Mouse (Mus musculus) midbrain, postnatal 0 days (tissue): Measurements from ENCODE around the gene Oxtr. TPM values are rescaled to one million over a fixed set of nuclear protein-coding genes. Genes with fewer than 3 reads are reported as not detected.
A peak's percentile ranks its signal among the peaks of the same experiment; 100 is the strongest.

ENCODE experiments used
- ATAC-seq: fragments of 200-750 bp; cut with Nextera tagmentation; 2 replicates; pipeline ENCODE4 v1.8.0; 2017; ENCODE audit warnings: moderate number of reproducible peaks, mild to moderate bottlenecking, moderate TSS enrichment, moderate library complexity; ENCODE audit not compliant: low FRiP score
- DNase-seq: peaks from one replicate; pipeline ENCODE4 v3.0.0-alpha.2; 2015; ENCODE audit warnings: low spot score
- H3K27ac ChIP-seq: fragments of 300-500 bp; sonication (generic); 2 replicates; pipeline ENCODE4 v1.5.1; 2014; ENCODE audit warnings: low read depth, mild to moderate bottlenecking, low read length, mixed read lengths
- H3K27me3 ChIP-seq: fragments of 300-500 bp; sonication (generic); 2 replicates; pipeline ENCODE4 v1.6.1; 2014; ENCODE audit warnings: low read length, control low read depth, mixed read lengths; ENCODE audit not compliant: insufficient read depth
- H3K36me3 ChIP-seq: fragments of 300-500 bp; sonication (generic); 2 replicates; pipeline ENCODE4 v1.6.1; 2014; ENCODE audit warnings: low read length, control low read depth, mixed read lengths; ENCODE audit not compliant: insufficient read depth
- H3K4me1 ChIP-seq: fragments of 300-500 bp; sonication (generic); 2 replicates; pipeline ENCODE4 v1.6.1; 2014; ENCODE audit warnings: mild to moderate bottlenecking, control low read depth, antibody characterized with exemption, low read length, mixed read lengths; ENCODE audit not compliant: insufficient read depth
- H3K4me2 ChIP-seq: fragments of 300-500 bp; sonication (generic); 2 replicates; pipeline ENCODE4 v1.6.1; 2014; ENCODE audit warnings: low read depth, mild to moderate bottlenecking, low read length, mixed read lengths; ENCODE audit not compliant: poor library complexity, severe bottlenecking
- H3K4me3 ChIP-seq: fragments of 300-500 bp; sonication (generic); 2 replicates; pipeline ENCODE4 v1.5.1; 2014; ENCODE audit warnings: low read depth, mild to moderate bottlenecking, low read length, moderate library complexity
- H3K9ac ChIP-seq: fragments of 300-500 bp; sonication (generic); replicated peaks from 2 replicates; pipeline ENCODE4 v1.6.1; 2014; ENCODE audit warnings: mild to moderate bottlenecking, low read length, moderate library complexity, mixed read lengths; ENCODE audit not compliant: poor library complexity, severe bottlenecking
- H3K9me3 ChIP-seq: fragments of 300-500 bp; sonication (generic); 2 replicates; pipeline ENCODE4 v1.6.1; 2016; ENCODE audit warnings: low read length, control low read depth
- CTCF ChIP-seq: IDR thresholded peaks from 2 replicates; pipeline ENCODE4 v1.5.1; 2016; ENCODE audit warnings: antibody characterized with exemption, mild to moderate bottlenecking
- WGBS: fragments of 180-500 bp; shearing (Covaris S2); extraction: QIAGEN DNeasy Blood & Tissue Kit; methylation state at CpG from one replicate; pipeline ENCODE4 v1.1.7; 2014; 5-methylcytosine and 5-hydroxymethylcytosine counted together
- polyA plus RNA-seq: library from polyadenylated mRNA; unstranded; fragments of >200 nt; fragmentation: Nextera tagmentation; extraction: Ambion mirVana; gene quantifications from 2 replicates; pipeline ENCODE4 v1.2.1, GENCODE M21; 2015
- total RNA-seq: library from RNA; depleted of rRNA; stranded (reverse); fragments of >200 nt; gene quantifications from 2 replicates; pipeline ENCODE4 v1.2.3, GENCODE M21; 2014; rRNA removed

Oxtr gene
- total and polyA plus RNA-seq, 2 experiments from 2014 or later, result 2.9 to 4.9 TPM

GRCm38 (mm10) chr6:112461459-112461858, 28.3 kb downstream of the Oxtr start:
- H3K9ac ChIP-seq, result no peak overlapping the region
- no peaks in the 10 kb centered on the region for H3K27me3 ChIP-seq
- no peak for DNase-seq
- H3K4me3 ChIP-seq, result no peak overlapping the region
- no peak overlapping the region for H3K4me2 ChIP-seq
- no peaks in the 10 kb centered on the region for H3K4me1 ChIP-seq
- WGBS, result 93% methylated on average over 5 of the region's 5 CpGs
- no peaks in the 10 kb centered on the region for H3K9me3 ChIP-seq
- ATAC-seq, result no peak
- H3K27ac ChIP-seq, result no peak overlapping the region
- no peaks in the 10 kb centered on the region for H3K36me3 ChIP-seq
- TF ChIP-seq CTCF, result no peak

DNA sequence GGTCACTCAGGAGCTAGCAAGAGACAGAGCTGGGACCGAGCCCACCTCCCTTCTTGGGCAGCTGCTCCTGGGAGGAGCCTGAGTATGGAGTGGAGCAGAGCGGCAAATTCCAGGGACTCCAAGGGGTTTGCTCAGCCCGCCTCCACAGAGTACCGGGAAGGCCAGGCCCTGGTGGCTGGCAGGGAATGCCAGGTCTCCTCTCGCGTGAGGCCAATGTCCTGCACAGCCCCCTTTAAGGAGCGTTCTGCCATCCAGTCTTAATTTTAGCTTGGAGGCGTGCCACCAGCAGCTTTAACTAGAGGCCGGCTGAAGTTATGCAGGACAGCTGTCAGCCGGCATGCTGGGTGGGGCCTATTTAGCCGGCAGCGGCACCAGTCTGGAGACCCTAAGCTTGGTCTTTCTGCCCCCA, 30.4 kb downstream of the Oxtr start, which contains the start of gene Cav3:
TSS of gene Cav3 (plus strand) at position 165 of the 409 bp plus-strand sequence.
- H3K36me3 ChIP-seq, result no peaks in the 10 kb centered on the region
- TF ChIP-seq CTCF, result no peak
- H3K9me3 ChIP-seq, result no peaks in the 10 kb centered on the region
- no peak within 1 kb of the TSS for H3K4me3 ChIP-seq
- H3K4me2 ChIP-seq, result no peak within 1 kb of the TSS
- no peak within 1 kb of the TSS for H3K27ac ChIP-seq
- 68% methylated on average over 12 of the region's 12 CpGs for WGBS
- no peaks in the 10 kb centered on the region for H3K4me1 ChIP-seq
- DNase-seq (peak; percentile 40), ATAC-seq (no peak)
- no peak within 1 kb of the TSS for H3K9ac ChIP-seq
- H3K27me3 ChIP-seq, result no peaks in the 10 kb centered on the region

DNA sequence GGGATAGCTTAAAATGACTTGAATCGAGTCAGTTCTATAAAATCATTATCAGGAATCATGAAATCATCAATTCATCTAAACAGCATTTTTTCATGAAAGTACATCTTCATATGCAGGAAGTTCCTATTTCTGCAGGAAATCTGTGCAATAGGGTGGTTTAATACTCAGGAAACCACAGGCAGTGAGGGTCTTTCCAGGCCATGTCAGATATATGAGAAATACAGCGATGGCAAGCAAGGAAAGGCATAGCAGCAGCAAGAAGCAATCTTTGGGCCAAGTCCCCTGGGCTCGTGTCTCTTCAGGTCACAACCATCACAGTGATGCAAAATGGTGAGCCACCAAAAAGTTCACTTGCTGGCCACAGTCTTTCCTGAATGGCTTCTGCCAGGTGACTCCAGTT, 44.1 kb downstream of the Oxtr start:
- ATAC-seq, result no peak
- 92% methylated on average over 3 of the region's 3 CpGs for WGBS
- DNase-seq, result no peak

GRCm38 (mm10) chr6:112426018-112426732, 63.6 kb downstream of the Oxtr start:
- no peaks in the 10 kb centered on the region for H3K4me1 ChIP-seq
- H3K4me3 ChIP-seq, result no peak overlapping the region
- no peak overlapping the region for H3K4me2 ChIP-seq
- H3K27ac ChIP-seq, result no peak overlapping the region
- no peak for DNase-seq
- WGBS, result 75% methylated on average over 6 of the region's 6 CpGs
- H3K9ac ChIP-seq, result no peak overlapping the region
- H3K9me3 ChIP-seq, result no peaks in the 10 kb centered on the region
- H3K36me3 ChIP-seq, result no peaks in the 10 kb centered on the region
- TF ChIP-seq CTCF, result no peak
- H3K27me3 ChIP-seq, result no peaks in the 10 kb centered on the region
- ATAC-seq, result no peak

More for the DNA sequence above, 44.1 kb downstream of the Oxtr start:
- Histone ChIP-seq H3K27ac (no peak overlapping the region), H3K4me2 (no peak overlapping the region), H3K9me3 (no peaks in the 10 kb centered on the region), H3K4me1 (no peaks in the 10 kb centered on the region), H3K27me3 (no peaks in the 10 kb centered on the region), H3K36me3 (no peaks in the 10 kb centered on the region), H3K4me3 (no peak overlapping the region), H3K9ac (no peak overlapping the region)
- no peak for TF ChIP-seq CTCF

GRCm38 (mm10) chr6:112423746-112424501, 65.8 kb downstream of the Oxtr start:
- no peak overlapping the region for H3K4me3 ChIP-seq
- no peaks in the 10 kb centered on the region for H3K36me3 ChIP-seq
- H3K9ac ChIP-seq, result no peak overlapping the region
- ATAC-seq (no peak), DNase-seq (no peak)
- no peaks in the 10 kb centered on the region for H3K9me3 ChIP-seq
- H3K4me1 ChIP-seq, result no peaks in the 10 kb centered on the region
- TF ChIP-seq CTCF, result no peak
- no peak overlapping the region for H3K27ac ChIP-seq
- no peaks in the 10 kb centered on the region for H3K27me3 ChIP-seq
- 82% methylated on average over 8 of the region's 8 CpGs for WGBS
- no peak overlapping the region for H3K4me2 ChIP-seq

Other genes starting within 250 kb of the Oxtr start
- gene Lmcd1, start 216.2 kb downstream of the Oxtr start, total RNA-seq, result 9.5 and 10.1 TPM in 2 replicates
- 6.3 and 7.6 TPM in 2 replicates for gene Lmcd1, start 216.2 kb downstream of the Oxtr start, polyA plus RNA-seq
- 0.28 TPM in 1 of 2 replicates, not detected in the other for gene Ssu2, start 101.9 kb downstream of the Oxtr start, total RNA-seq
- gene Ssu2, start 101.9 kb downstream of the Oxtr start, polyA plus RNA-seq, result 0.33 TPM in 1 of 2 replicates, not detected in the other
- not detected in 2 replicates for gene Cav3, start 30.4 kb downstream of the Oxtr start, total RNA-seq
- gene Cav3, start 30.4 kb downstream of the Oxtr start, polyA plus RNA-seq, result not detected in 2 replicates
- gene Rad18, start 206.7 kb upstream of the Oxtr start, total RNA-seq, result 6.4 and 9.2 TPM in 2 replicates
- 12.1 and 13.5 TPM in 2 replicates for gene Rad18, start 206.7 kb upstream of the Oxtr start, polyA plus RNA-seq